Mouse (Mus musculus): ENCODE data around the gene 4930519G04Rik.

GRCm38 (mm10) chr5:114827427-114827826 lies 26.0 kb upstream of the 4930519G04Rik start:
- TF ChIP-seq CTCF (IDR thresholded peaks at IDR 0.05; ENCODE audit: borderline replicate concordance, extremely low read depth, insufficient read depth, insufficient read length) (no peak), POLR2A (IDR thresholded peaks at IDR 0.05; ENCODE audit: borderline replicate concordance, extremely low read depth, insufficient read depth, insufficient read length, poor library complexity, severe bottlenecking) (no peak)
